ENCODE assay signal across 8 mouse cellular contexts in the genomic region with DNA sequence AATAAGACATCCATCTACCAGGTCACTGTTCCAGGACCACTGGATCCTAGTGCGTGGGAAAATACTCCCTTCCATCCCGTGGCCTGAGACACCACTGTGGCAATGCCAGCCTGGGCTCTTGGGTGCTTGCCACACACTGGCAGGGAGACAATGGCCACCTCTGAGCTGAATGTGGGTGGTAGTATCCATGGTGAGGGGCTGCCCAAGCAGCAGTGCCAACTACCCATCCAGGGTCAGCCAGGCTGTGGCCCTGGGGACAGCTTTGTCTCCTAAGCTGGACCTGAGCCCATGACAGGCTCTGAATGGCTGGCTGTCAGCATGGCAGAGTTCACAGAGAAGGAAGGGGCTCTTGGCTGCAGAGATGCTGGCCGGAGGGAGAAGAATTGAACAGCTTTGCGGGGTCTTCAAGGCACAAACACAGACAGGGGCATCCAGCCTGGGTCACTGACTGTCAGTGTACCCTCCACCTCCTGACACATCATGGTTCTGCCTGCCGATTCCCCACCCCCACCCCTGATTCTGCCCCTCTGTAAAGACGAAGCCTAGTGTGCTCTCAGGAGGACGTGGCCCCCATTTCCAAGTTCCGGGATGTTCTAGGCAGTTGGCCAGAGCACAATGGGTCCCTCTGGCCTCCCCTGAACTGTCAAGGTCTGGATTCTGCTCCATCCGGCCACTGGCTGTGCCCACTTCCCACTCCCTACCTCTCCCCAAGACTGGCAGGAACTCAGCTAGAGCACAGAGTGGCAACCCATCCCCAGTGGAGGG. TPM values are rescaled to one million over a fixed set of nuclear protein-coding genes. Genes with fewer than 3 reads are reported as not detected.
DNase-seq lines count a peak whose midpoint lies in the region; ATAC-seq and TF ChIP-seq lines count a peak whose summit lies in the region.
"Had no signal": no experiment of that assay in that cellular context is flagged by ENCODE, and none has a peak within 500 bp of the region (broad histone marks: within the 10 kb centered on the region; RNA-seq: fewer than 3 reads in every experiment).

No protein-coding gene starts in this region.

- ATAC-seq in midbrain, embryonic 13.5 days = peak; percentile 73
- ATAC-seq in granulocyte monocyte progenitor cell, adult 5-6 weeks (replicated peaks; ENCODE audit: poor library complexity, severe bottlenecking) = no peak

- DNase-seq in cerebellum, adult 2 months = peak; percentile 43 to 64
- DNase-seq in cerebellum, postnatal 25 days = peak; percentile 33 to 60
- peak; percentile 70 to 77 for DNase-seq in layer of hippocampus, adult 2 months (ENCODE audit: low spot score in 2 of 2)
- DNase-seq in spleen, adult 18-20 months = no peak
- DNase-seq in adrenal gland, postnatal 14 days = no peak

- no peak for TF ChIP-seq POLR2A in cerebellum, adult 2 months (IDR thresholded peaks at IDR 0.05; ENCODE audit: borderline replicate concordance, insufficient read depth, low read length)

- H3K9me3 ChIP-seq in midbrain, embryonic 13.5 days = no peaks in the 10 kb centered on the region

- no peak for TF ChIP-seq CTCF in cerebellum, adult 2 months (IDR thresholded peaks at IDR 0.05; ENCODE audit: borderline replicate concordance, insufficient read depth, low read depth, low read length)
- no peak for TF ChIP-seq CTCF in layer of hippocampus, adult 2 months (conservative IDR thresholded peaks at IDR 0.05)

- no peaks in the 10 kb centered on the region for H3K27me3 ChIP-seq in cerebellum, adult 2 months (ENCODE audit: control insufficient read depth, insufficient read depth, low read length)
- no peaks in the 10 kb centered on the region for H3K27me3 ChIP-seq in midbrain, embryonic 13.5 days

- H3K4me3 ChIP-seq in cerebellum, adult 2 months (replicated peaks; ENCODE audit: insufficient read depth, low read depth, low read length) = no peak overlapping the region
- H3K4me3 ChIP-seq in layer of hippocampus, adult 2 months = no peak overlapping the region
- no peak overlapping the region for H3K4me3 ChIP-seq in midbrain, embryonic 13.5 days (replicated peaks)

- H3K27ac ChIP-seq in cerebellum, adult 2 months (ENCODE audit: insufficient read depth, low read length) = no peak overlapping the region
- peak overlapping the region; percentile 80 for H3K27ac ChIP-seq in layer of hippocampus, adult 2 months
- H3K27ac ChIP-seq in midbrain, embryonic 13.5 days = peak overlapping the region; percentile 32; the same call in 1 of the 2 replicates
- H3K27ac ChIP-seq: kidney, postnatal 0 days had no signal

- no peaks in the 10 kb centered on the region for H3K36me3 ChIP-seq in midbrain, embryonic 13.5 days

- 17% methylated on average over 9 of the region's 9 CpGs for WGBS in cerebellum, adult 2 months
- WGBS in midbrain, embryonic 13.5 days = 68% methylated on average over 9 of the region's 9 CpGs

- no peaks in the 10 kb centered on the region for H3K4me1 ChIP-seq in cerebellum, adult 2 months (ENCODE audit: control insufficient read depth, insufficient read depth, low read length)
- peaks cover 9% of the 10 kb centered on the region; the same call in 1 of the 2 replicates for H3K4me1 ChIP-seq in midbrain, embryonic 13.5 days (replicated peaks)

- no peak overlapping the region for H3K4me2 ChIP-seq in midbrain, embryonic 13.5 days (replicated peaks)

- no peak overlapping the region; the same call in 1 of the 2 replicates for H3K9ac ChIP-seq in midbrain, embryonic 13.5 days (replicated peaks)

RNA-seq across cellular contexts. Expression of gene Grifin, which starts 21.9 kb away (rescaled TPM):
- polyA plus RNA-seq in cerebellum, adult 2 months (2012; rRNA removed) = 0.82 and 1.4 TPM in 2 replicates
- total RNA-seq in layer of hippocampus, adult 2 months (2021) = not detected
- not detected in 2 replicates for polyA plus RNA-seq in midbrain, embryonic 13.5 days (2015; fragmentation: Nextera tagmentation; extraction: Ambion mirVana)
- not detected in 2 replicates for total RNA-seq in adrenal gland, postnatal 14 days (2021)
- total RNA-seq in granulocyte monocyte progenitor cell, adult 5-6 weeks (2014; fragmentation: Nextera tagmentation) = not detected in 2 replicates
- not detected in 2 replicates for total RNA-seq in granulocyte monocyte progenitor cell, adult 5-6 weeks (2017)
- polyA plus RNA-seq: kidney, postnatal 0 days had no signal

RNA-seq across cellular contexts. Expression of gene Chst12, which starts 37.6 kb away (rescaled TPM):
- polyA plus RNA-seq in cerebellum, adult 2 months (2012; rRNA removed) = 20.9 and 22.5 TPM in 2 replicates
- total RNA-seq in layer of hippocampus, adult 2 months (2021) = 10 to 100 TPM; 19.5 to 22.0 TPM
- 13.4 and 15.2 TPM in 2 replicates for polyA plus RNA-seq in midbrain, embryonic 13.5 days (2015; fragmentation: Nextera tagmentation; extraction: Ambion mirVana)
- total RNA-seq in adrenal gland, postnatal 14 days (2021) = 8.3 and 12.9 TPM in 2 replicates
- total RNA-seq in granulocyte monocyte progenitor cell, adult 5-6 weeks (2014; fragmentation: Nextera tagmentation) = 79.1 and 85.4 TPM in 2 replicates
- 30.2 and 30.3 TPM in 2 replicates for total RNA-seq in granulocyte monocyte progenitor cell, adult 5-6 weeks (2017)

Comparison
In these comparisons a context has a peak if more than half of its experiments do, and no peak if none do; other contexts are left out.
1. DNase-seq: peak in cerebellum, adult 2 months (2 of 2), cerebellum, postnatal 25 days (2 of 2) and layer of hippocampus, adult 2 months (2 of 2); none in spleen, adult 18-20 months (0 of 2) and adrenal gland, postnatal 14 days (single experiment).